Mouse (Mus musculus): Measurements from ENCODE around the gene Gm45021. TPM values are rescaled to one million over a fixed set of nuclear protein-coding genes. Genes with fewer than 3 reads are reported as not detected.

Gene Gm45021
- not detected for polyA plus RNA-seq (2017; shearing (Covaris generic))

DNA sequence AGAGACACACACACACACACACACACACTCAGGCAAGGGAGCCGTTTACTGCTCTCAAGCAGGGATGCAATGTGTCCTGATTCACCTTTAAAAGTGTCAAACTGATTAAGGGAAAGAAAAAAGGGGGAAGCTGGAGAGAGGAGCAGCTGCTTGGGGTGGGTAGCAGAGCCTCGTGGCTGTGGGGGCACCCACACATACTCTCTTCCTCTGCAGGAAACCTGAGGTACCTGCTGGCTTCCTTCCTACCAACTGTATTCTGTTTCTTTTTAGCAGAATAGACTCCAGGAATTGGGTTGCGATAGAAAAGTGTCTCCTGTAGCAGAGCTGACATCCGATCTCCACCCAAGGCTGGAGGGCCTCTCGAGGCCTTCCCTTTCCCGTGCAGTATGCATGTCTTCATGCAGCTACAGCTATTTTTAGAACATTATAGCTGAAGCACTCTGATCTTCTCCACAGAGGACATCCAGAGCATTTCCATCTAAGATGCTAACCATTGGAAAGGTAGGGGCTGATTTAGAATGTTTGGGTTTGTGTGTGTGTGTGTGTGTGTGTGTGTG, at the start of gene Gm45021:
Gene Gm45021 (plus strand): TSS at position 417 of the 557 bp plus-strand sequence.

DNA sequence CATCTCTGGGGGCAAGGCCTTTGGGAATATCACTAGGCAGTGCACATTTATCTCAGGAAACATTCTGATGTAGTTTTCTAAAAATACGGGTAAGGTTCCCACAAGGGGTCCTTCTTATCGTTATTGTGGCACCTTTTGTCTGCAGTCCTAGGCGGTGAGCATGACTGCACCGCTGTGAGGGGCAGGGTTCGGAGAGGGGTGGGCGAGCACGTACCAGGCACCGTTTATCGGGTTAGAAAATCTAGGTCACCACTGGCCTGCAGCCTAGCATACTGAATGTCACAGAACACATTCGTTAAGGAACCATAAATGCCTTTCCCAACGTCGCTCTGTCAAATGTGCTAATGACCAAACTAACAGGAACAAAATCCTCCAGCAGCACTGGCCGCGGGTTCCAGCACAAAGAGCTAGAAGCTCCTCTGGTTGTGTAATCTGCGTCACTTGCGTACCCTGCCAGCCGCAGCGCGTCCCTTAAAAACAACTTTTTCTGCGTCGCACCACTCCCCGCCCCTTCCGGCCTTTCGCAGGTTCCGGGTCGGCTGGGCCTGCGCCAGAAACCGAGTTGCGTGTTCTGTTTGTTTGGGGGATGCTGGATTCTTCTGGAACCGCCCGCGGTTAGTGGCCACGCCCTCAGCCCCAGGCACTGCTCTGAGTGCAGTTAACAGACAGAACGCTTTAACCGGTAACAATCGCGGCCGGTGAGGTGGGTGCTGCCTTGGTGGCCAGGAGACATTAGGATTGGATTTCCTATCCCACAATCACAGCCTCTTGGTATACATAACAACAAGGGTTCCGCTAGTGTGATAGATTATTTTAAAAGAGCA, 34.9 kb upstream of the Gm45021 start, which contains the start of gene Lrrc61:
Gene Lrrc61 (plus strand): TSS at position 517 of the 824 bp plus-strand sequence.

DNA sequence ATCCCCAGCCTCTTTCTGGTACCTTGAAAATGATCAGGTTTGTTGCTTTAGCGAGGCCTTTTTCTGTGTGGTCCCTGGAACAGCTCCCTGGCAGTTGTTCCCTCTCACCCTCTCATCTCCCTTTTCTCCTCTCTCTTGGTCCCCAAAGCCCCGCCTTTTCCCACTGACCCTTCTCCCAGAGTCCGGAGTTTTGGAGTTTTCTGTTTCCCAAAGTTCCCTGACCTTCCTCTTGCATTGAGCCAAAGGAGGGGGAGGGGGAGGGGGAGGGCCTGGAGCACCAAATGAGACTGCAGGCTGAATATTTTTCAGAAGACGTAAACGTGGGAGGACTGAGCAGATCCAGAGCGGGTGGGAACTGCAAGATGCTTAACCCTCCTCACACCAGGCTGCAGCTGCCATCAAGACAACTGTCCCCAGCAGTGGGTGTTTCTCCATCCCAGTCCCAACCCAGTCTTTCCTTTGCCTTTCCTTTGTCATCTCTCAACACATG, 16.8 kb upstream of the Gm45021 start, which contains the start of gene Rarres2:
Gene Rarres2 (minus strand): TSS at position 218 of the 490 bp plus-strand sequence.

DNA sequence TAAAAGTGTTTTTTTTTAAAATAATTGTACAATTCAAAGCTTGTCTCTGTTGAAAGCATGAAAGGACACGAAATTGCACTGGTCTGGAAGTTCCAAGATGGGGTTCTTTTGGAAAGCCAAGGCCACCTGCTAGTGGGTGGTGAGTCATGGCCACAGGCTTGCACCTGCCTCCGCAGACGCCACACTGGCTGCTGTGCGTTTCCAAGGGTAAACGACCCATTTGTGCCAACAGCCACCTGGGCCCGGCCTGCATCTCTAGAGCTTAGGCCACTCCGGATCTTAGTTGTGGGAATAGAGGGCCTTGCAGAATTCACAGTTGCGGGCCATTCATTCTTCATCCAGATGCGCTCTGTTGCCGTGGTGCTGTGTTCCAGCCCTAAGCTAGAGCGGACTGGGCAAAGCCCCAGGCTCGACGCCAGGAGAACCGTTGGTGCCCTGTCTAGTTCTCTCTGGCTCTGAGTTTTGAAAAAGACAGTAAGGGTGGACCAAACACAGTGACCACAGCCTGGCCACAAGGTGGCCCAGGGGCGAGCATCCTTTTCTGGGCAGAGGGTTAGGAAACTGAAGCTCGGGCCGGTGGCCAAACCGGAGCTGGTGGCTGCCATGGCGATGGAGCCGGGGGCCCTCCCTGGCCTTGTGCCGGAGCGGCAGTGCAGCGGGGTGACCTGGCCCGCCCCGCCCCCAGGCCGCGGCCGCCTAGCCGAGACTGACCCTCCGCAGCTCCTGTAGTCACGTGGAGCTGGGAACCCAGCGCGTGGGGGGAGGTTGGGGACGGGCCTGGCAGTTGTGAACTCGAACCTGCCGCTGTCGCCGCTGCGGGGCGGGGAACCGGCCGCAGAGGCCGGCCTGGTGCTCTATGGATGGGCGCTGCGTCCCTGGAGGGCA, 4.0 kb downstream of the Gm45021 start, which contains the start of the genes Repin1 and Gm44965:
Gene Repin1 (plus strand): TSS at position 726 of the 885 bp plus-strand sequence.
Gene Gm44965 (plus strand): TSS at position 784 of the 885 bp plus-strand sequence.

DNA sequence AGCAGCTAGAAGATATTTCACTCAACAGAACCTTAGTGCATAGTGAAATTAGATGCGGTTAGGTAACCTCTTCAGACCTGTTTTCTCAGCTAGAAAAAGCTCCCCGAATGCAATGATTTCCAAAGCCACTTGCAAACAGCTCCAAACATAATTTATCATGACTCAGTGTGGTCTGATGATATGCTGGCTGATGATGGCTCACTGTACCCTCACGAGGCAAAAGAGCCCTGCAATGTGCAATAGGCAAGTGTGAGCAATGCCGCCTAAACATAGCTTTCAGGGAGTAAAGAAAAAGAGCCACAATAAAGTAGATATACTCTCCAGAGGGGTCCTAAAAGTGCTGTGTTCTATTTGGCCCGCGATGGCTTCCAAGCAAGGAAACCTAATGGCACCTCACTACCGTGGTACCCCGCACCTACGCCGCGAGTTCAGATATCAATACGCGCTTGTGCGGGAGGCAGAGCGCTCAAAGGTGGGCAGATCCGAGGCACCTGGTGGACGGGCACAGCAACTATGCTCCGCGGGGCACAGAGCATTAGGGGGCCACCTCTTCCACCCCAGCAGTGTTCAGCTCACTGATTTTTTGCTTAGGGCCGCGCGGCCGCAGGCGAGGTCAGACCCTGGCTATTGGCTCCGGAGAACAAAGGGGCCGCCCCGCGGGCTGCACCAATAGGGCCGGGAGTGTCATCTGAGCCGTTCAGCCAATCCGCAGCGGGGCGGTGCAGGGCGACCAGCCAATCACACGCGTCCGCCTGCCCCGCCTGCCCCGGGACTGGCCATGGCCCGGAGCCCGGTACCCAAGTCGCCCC, 12.1 kb downstream of the Gm45021 start, which contains the start of gene Zfp775:
Gene Zfp775 (plus strand): TSS at position 793 of the 809 bp plus-strand sequence.

DNA sequence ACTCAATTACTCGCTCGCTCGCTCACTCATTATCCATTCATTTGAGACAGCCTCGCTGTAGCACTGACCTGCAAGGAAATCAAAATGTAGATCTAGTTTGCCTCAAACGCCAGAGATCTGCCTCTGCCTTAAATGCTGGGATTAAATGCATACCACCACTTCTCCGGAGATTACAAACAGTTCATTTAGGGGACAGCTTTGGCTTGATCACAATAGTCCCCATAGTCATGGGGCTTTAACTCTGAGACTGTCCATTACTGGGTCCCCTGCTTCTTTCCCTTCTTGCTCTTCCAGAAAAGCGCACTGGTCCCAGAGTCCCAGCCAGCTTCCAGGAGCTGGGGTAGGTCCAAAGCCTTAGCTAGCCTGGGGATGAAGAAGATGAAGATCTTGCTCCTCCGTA, 37.1 kb downstream of the Gm45021 start, which contains the start of gene AI854703:
Gene AI854703 (plus strand): TSS at position 301 of the 400 bp plus-strand sequence.

DNA sequence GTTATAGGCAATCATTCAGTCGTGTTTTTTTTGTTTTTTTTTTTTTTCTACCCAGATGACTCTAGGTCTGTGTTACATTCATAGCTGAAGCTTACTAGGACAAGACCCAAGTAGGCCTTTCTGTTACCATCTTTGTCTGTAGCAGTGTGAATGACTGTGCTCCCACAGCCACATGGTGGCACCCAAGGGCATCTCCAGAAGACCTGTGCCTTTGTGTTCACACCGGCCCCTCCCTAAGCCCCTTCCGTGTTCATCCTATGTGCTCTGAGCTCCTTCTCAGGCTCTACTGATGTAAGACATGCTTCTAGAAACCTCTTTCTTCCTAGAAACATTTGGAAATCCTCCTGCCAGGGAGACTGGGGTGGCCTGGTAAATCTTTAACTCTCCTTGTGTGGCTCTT, 57.6 kb downstream of the Gm45021 start, which contains the start of gene Gimap8:
Gene Gimap8 (plus strand): TSS at position 240 of the 400 bp plus-strand sequence.

Other genes starting within 250 kb of the Gm45021 start
- 33.9 TPM for gene Krba1, start 194.0 kb upstream of the Gm45021 start, polyA plus RNA-seq (2017; shearing (Covaris generic))
- 17.5 TPM for gene Zfp467, start 143.8 kb upstream of the Gm45021 start, polyA plus RNA-seq (2017; shearing (Covaris generic))
- 0.32 TPM for gene Sspo, start 141.4 kb upstream of the Gm45021 start, polyA plus RNA-seq (2017; shearing (Covaris generic))
- gene Atp6v0e2, start 52.0 kb upstream of the Gm45021 start, polyA plus RNA-seq (2017; shearing (Covaris generic)), result 0.17 TPM
- gene Lrrc61, start 34.8 kb upstream of the Gm45021 start, polyA plus RNA-seq (2017; shearing (Covaris generic)), result 58.0 TPM
- gene Rarres2, start 16.8 kb upstream of the Gm45021 start, polyA plus RNA-seq (2017; shearing (Covaris generic)), result 0.70 TPM
- gene Repin1, start 4.3 kb downstream of the Gm45021 start, polyA plus RNA-seq (2017; shearing (Covaris generic)), result 5.3 TPM
- 1.6 TPM for gene Gm44965, start 4.3 kb downstream of the Gm45021 start, polyA plus RNA-seq (2017; shearing (Covaris generic))
- gene Zfp775, start 12.5 kb downstream of the Gm45021 start, polyA plus RNA-seq (2017; shearing (Covaris generic)), result 3.4 TPM
- 3.6 TPM for gene AI854703, start 37.2 kb downstream of the Gm45021 start, polyA plus RNA-seq (2017; shearing (Covaris generic))
- 210 TPM for gene Gimap8, start 57.6 kb downstream of the Gm45021 start, polyA plus RNA-seq (2017; shearing (Covaris generic))
- 321 TPM for gene Gimap9, start 86.5 kb downstream of the Gm45021 start, polyA plus RNA-seq (2017; shearing (Covaris generic))
- gene Gimap4, start 94.9 kb downstream of the Gm45021 start, polyA plus RNA-seq (2017; shearing (Covaris generic)), result 1,867 TPM
- 1,010 TPM for gene Gimap6, start 118.6 kb downstream of the Gm45021 start, polyA plus RNA-seq (2017; shearing (Covaris generic))
- 32.1 TPM for gene Gm28053, start 129.0 kb downstream of the Gm45021 start, polyA plus RNA-seq (2017; shearing (Covaris generic))
- gene Gimap7, start 129.0 kb downstream of the Gm45021 start, polyA plus RNA-seq (2017; shearing (Covaris generic)), result 594 TPM
- 290 TPM for gene Gimap1, start 149.4 kb downstream of the Gm45021 start, polyA plus RNA-seq (2017; shearing (Covaris generic))
- 244 TPM for gene Gimap5, start 156.6 kb downstream of the Gm45021 start, polyA plus RNA-seq (2017; shearing (Covaris generic))
- gene Gimap3, start 181.2 kb downstream of the Gm45021 start, polyA plus RNA-seq (2017; shearing (Covaris generic)), result 2,373 TPM

All from activated CD4-positive, CD25-positive, alpha-beta regulatory T cell, adult 9 weeks (primary cell).